Mouse (Mus musculus): ENCODE measurements around the gene Gm14548. TPM values are rescaled to one million over a fixed set of nuclear protein-coding genes. Genes with fewer than 3 reads are reported as not detected.
"Not testable (repeated sequence)": the region's sequence is repeated elsewhere in the genome, so short reads cannot be mapped to it uniquely, and the experiment has no call there.

The Gm14548 gene
- polyA plus RNA-seq (2014; fragmentation: Nextera tagmentation; extraction: Ambion mirVana): not detected in 2 replicates

DNA sequence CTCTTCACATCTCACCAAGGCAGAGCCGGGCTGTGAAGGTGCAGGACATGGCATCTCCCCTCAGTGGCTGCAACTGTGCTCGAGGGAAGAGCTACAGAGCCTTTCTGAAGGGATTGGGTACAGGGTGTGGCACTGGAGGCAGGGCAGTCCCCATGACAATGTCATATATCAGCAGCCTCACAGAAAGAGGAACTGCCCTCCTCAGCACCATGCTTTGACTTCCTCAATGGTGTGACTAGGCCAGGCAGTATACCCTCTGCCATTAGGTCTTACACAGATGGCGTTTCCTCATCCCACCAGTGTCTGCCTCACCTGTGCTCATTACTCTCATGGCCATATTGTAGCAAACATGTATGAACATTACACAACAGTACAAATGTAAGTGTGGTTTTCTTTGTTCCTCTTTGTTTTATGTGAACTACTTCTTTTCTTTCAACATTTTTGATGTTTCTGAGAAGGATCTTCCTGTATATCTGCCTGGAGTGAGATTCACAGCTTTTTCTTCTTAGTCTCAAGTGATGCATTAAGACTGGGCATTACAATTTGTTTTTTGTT is at the start of gene Gm14548:
Gene Gm14548 (minus strand): TSS at position 85 of the 555 bp plus-strand sequence.
- not testable (repeated sequence) for H3K4me2 ChIP-seq (ENCODE audit: low read depth, severe bottlenecking); ATAC-seq (ENCODE audit: insufficient number of reproducible peaks, low FRiP score, low TSS enrichment, low read depth); DNase-seq (ENCODE audit: low spot score); H3K27ac ChIP-seq (replicated peaks; ENCODE audit: low read depth, low read length); H3K9me3 ChIP-seq (ENCODE audit: control insufficient read depth, low read length); H3K9ac ChIP-seq (ENCODE audit: low read length); H3K36me3 ChIP-seq (ENCODE audit: control insufficient read depth, insufficient read depth, low read length); H3K27me3 ChIP-seq (ENCODE audit: control insufficient read depth, insufficient read depth, low read length); H3K4me3 ChIP-seq (ENCODE audit: low read depth, low read length); H3K4me1 ChIP-seq (ENCODE audit: control insufficient read depth, insufficient read depth, low read length)
- 52% methylated on average over 3 of the region's 3 CpGs for WGBS

DNA sequence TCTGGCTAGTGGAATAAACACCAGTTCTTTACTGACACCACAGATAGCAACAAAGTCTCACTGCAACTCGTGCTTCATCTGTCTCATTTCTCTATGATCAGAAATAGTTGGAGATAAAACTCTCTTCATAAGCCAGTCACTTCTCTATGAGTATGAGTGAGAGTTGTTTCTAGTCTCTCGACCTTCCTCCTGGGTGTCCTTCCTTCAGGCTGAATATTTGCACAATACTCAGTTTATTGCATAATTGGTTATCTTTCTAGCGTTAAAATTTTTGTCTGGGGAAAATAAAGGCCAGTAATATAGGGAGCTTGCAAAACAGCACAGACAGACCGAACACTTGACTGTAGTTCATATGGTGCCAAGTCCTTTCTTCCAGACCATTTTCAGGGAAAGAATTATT is 48.2 kb upstream of the Gm14548 start:
- H3K4me2 ChIP-seq (ENCODE audit: low read depth, severe bottlenecking): no peak overlapping the region
- H3K4me3 ChIP-seq (ENCODE audit: low read depth, low read length): no peak overlapping the region
- peaks cover 6% of the 10 kb centered on the region; the same call in 1 of the 2 replicates for H3K9me3 ChIP-seq (ENCODE audit: control insufficient read depth, low read length)
- H3K36me3 ChIP-seq (ENCODE audit: control insufficient read depth, insufficient read depth, low read length): no peaks in the 10 kb centered on the region
- ATAC-seq (ENCODE audit: insufficient number of reproducible peaks, low FRiP score, low TSS enrichment, low read depth) (no peak), DNase-seq (ENCODE audit: low spot score) (no peak)
- no peaks in the 10 kb centered on the region for H3K4me1 ChIP-seq (ENCODE audit: control insufficient read depth, insufficient read depth, low read length)
- H3K9ac ChIP-seq (ENCODE audit: low read length): no peak overlapping the region
- no peak overlapping the region for H3K27ac ChIP-seq (replicated peaks; ENCODE audit: low read depth, low read length)
- no peaks in the 10 kb centered on the region for H3K27me3 ChIP-seq (ENCODE audit: control insufficient read depth, insufficient read depth, low read length)
- 68% methylated on average over 4 of the region's 4 CpGs for WGBS

- H3K4me1 ChIP-seq (ENCODE audit: control insufficient read depth, insufficient read depth, low read length): no peaks in the 10 kb centered on the region
- H3K27me3 ChIP-seq (ENCODE audit: control insufficient read depth, insufficient read depth, low read length): no peaks in the 10 kb centered on the region
- no peak overlapping the region for H3K4me2 ChIP-seq (ENCODE audit: low read depth, severe bottlenecking)
- H3K9ac ChIP-seq (ENCODE audit: low read length): no peak overlapping the region
- peaks cover 4% of the 10 kb centered on the region; the same call in 1 of the 2 replicates for H3K9me3 ChIP-seq (ENCODE audit: control insufficient read depth, low read length)
- no peak overlapping the region for H3K27ac ChIP-seq (replicated peaks; ENCODE audit: low read depth, low read length)
- 81% methylated on average over 3 of the region's 3 CpGs for WGBS
- no peaks in the 10 kb centered on the region for H3K36me3 ChIP-seq (ENCODE audit: control insufficient read depth, insufficient read depth, low read length)
- no peak overlapping the region for H3K4me3 ChIP-seq (ENCODE audit: low read depth, low read length)
- DNase-seq (ENCODE audit: low spot score) (no peak), ATAC-seq (ENCODE audit: insufficient number of reproducible peaks, low FRiP score, low TSS enrichment, low read depth) (no peak)
Observed at GRCm38 (mm10) chr7:3940915-3941314, 43.0 kb upstream of the Gm14548 start.

DNA sequence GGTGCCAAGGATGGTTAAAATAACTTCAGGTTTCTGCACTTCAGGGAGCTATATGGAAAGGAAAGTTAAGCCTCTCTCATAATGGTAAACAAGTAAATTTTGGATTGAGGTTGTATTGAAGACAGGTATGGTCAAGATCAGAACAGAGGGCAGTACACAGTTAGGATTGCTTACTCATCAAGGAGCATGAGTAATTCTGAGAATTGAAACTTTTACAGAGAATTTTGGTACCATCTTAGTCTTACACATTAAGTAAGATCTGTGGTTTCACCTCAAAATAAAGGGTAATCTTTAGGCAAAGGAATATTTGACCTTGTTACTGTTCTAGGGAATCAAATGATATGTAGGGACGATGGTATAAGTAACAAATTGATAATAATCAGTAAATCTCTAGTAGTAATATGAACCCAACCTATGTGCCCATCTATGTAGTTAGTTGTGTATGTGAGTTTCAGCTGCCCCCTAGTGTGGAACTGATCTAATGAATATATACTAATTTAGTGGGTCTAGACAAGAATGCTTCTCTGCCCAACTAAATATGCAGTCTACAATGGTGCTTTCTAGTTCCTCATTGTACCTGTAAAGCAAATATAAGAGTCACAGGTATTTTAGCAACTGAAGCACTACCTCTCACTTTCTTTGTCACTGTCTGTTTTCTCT is 42.1 kb upstream of the Gm14548 start:
- Histone ChIP-seq H3K4me1 (ENCODE audit: control insufficient read depth, insufficient read depth, low read length) (no peaks in the 10 kb centered on the region), H3K4me3 (ENCODE audit: low read depth, low read length) (no peak overlapping the region), H3K4me2 (ENCODE audit: low read depth, severe bottlenecking) (no peak overlapping the region), H3K9me3 (ENCODE audit: control insufficient read depth, low read length) (no peaks in the 10 kb centered on the region), H3K27me3 (ENCODE audit: control insufficient read depth, insufficient read depth, low read length) (no peaks in the 10 kb centered on the region), H3K9ac (ENCODE audit: low read length) (no peak overlapping the region), H3K36me3 (ENCODE audit: control insufficient read depth, insufficient read depth, low read length) (no peaks in the 10 kb centered on the region), H3K27ac (replicated peaks; ENCODE audit: low read depth, low read length) (no peak overlapping the region)
- ATAC-seq (ENCODE audit: insufficient number of reproducible peaks, low FRiP score, low TSS enrichment, low read depth): no peak
- DNase-seq (ENCODE audit: low spot score): no peak
- 86% methylated on average over 1 of the region's 1 CpGs for whole genome bisulfite sequencing

- not testable (repeated sequence) for H3K4me3 ChIP-seq (ENCODE audit: low read depth, low read length); DNase-seq (ENCODE audit: low spot score); H3K36me3 ChIP-seq (ENCODE audit: control insufficient read depth, insufficient read depth, low read length); H3K27ac ChIP-seq (replicated peaks; ENCODE audit: low read depth, low read length); ATAC-seq (ENCODE audit: insufficient number of reproducible peaks, low FRiP score, low TSS enrichment, low read depth); H3K9ac ChIP-seq (ENCODE audit: low read length); H3K27me3 ChIP-seq (ENCODE audit: control insufficient read depth, insufficient read depth, low read length); H3K9me3 ChIP-seq (ENCODE audit: control insufficient read depth, low read length); H3K4me2 ChIP-seq (ENCODE audit: low read depth, severe bottlenecking); H3K4me1 ChIP-seq (ENCODE audit: control insufficient read depth, insufficient read depth, low read length)
Observed at GRCm38 (mm10) chr7:3935473-3935872, 37.6 kb upstream of the Gm14548 start.

DNA sequence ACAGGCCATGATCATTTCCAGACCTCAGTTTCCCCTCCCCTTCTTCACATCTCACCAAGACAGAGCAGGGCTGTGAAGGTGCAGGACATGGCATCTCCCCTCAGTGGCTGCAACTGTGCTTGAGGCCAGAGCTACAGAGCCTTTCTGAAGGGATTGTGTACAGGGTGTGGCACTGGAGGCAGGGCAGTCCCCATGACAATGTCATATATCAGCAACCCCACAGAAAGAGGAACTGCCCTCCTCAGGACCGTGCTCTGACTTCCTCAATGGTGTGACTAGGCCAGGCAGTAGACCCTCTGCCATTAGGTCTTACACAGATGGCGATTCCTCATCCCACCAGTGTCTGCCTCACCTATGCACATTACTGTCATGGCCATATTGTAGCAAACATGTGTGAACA is 17.5 kb upstream of the Gm14548 start, which contains the start of gene Lilra6:
Gene Lilra6 (minus strand): TSS at position 117 of the 400 bp plus-strand sequence.
- DNase-seq (ENCODE audit: low spot score); H3K9me3 ChIP-seq (ENCODE audit: control insufficient read depth, low read length); H3K9ac ChIP-seq (ENCODE audit: low read length); H3K36me3 ChIP-seq (ENCODE audit: control insufficient read depth, insufficient read depth, low read length); ATAC-seq (ENCODE audit: insufficient number of reproducible peaks, low FRiP score, low TSS enrichment, low read depth); H3K27ac ChIP-seq (replicated peaks; ENCODE audit: low read depth, low read length); H3K4me3 ChIP-seq (ENCODE audit: low read depth, low read length); H3K4me2 ChIP-seq (ENCODE audit: low read depth, severe bottlenecking); H3K27me3 ChIP-seq (ENCODE audit: control insufficient read depth, insufficient read depth, low read length); H3K4me1 ChIP-seq (ENCODE audit: control insufficient read depth, insufficient read depth, low read length): not testable (repeated sequence)
- 75% methylated on average over 2 of the region's 2 CpGs for WGBS

- H3K27ac ChIP-seq (replicated peaks; ENCODE audit: low read depth, low read length): no peak overlapping the region
- no peak overlapping the region for H3K9ac ChIP-seq (ENCODE audit: low read length)
- no peaks in the 10 kb centered on the region for H3K4me1 ChIP-seq (ENCODE audit: control insufficient read depth, insufficient read depth, low read length)
- DNase-seq (ENCODE audit: low spot score): no peak
- no peaks in the 10 kb centered on the region for H3K9me3 ChIP-seq (ENCODE audit: control insufficient read depth, low read length)
- H3K4me2 ChIP-seq (ENCODE audit: low read depth, severe bottlenecking): no peak overlapping the region
- H3K4me3 ChIP-seq (ENCODE audit: low read depth, low read length): no peak overlapping the region
- no peak for ATAC-seq (ENCODE audit: insufficient number of reproducible peaks, low FRiP score, low TSS enrichment, low read depth)
- no peaks in the 10 kb centered on the region for H3K27me3 ChIP-seq (ENCODE audit: control insufficient read depth, insufficient read depth, low read length)
- no peaks in the 10 kb centered on the region for H3K36me3 ChIP-seq (ENCODE audit: control insufficient read depth, insufficient read depth, low read length)
- WGBS: 26% methylated on average over 1 of the region's 1 CpGs
Observed at GRCm38 (mm10) chr7:3903704-3904103, 5.8 kb upstream of the Gm14548 start.

- WGBS: no CpG with 5 or more reads among the region's 1 CpGs
- H3K4me2 ChIP-seq (ENCODE audit: low read depth, severe bottlenecking); H3K27ac ChIP-seq (replicated peaks; ENCODE audit: low read depth, low read length); H3K4me1 ChIP-seq (ENCODE audit: control insufficient read depth, insufficient read depth, low read length); H3K27me3 ChIP-seq (ENCODE audit: control insufficient read depth, insufficient read depth, low read length); DNase-seq (ENCODE audit: low spot score); H3K36me3 ChIP-seq (ENCODE audit: control insufficient read depth, insufficient read depth, low read length); H3K9ac ChIP-seq (ENCODE audit: low read length); H3K9me3 ChIP-seq (ENCODE audit: control insufficient read depth, low read length); H3K4me3 ChIP-seq (ENCODE audit: low read depth, low read length); ATAC-seq (ENCODE audit: insufficient number of reproducible peaks, low FRiP score, low TSS enrichment, low read depth): not testable (repeated sequence)
Observed at GRCm38 (mm10) chr7:3875032-3875431, 22.9 kb downstream of the Gm14548 start.

Measured in limb, embryonic 11.5 days (tissue).